Mouse (Mus musculus) frontal cortex, postnatal 14 days (tissue): ENCODE measurements around the gene Slc22a3.
A peak's percentile ranks its signal among the peaks of the same experiment; 100 is the strongest.

Experiments
- DNase-seq, 2 experiments: peaks; one replicate each; pipeline ENCODE4 v3.0.0; 2022; ENCODE audit warnings: low spot score in 2 of 2

Slc22a3 gene

GRCm38 (mm10) chr17:12507654-12508204, at the start of gene Slc22a3:
Gene Slc22a3 (minus strand): TSS chr17:12507704.
- no peak for DNase-seq

- peak in 1 of 2 experiments; percentile 44 for DNase-seq
These were observed 27.0 kb upstream of the Slc22a3 start for GRCm38 (mm10) chr17:12534353-12535145.

- DNase-seq = peak in 1 of 2 experiments; percentile 36
These were observed 24.6 kb upstream of the Slc22a3 start for GRCm38 (mm10) chr17:12532115-12532514.

GRCm38 (mm10) chr17:12530081-12530480, 22.6 kb upstream of the Slc22a3 start:
- DNase-seq = no peak

- DNase-seq = no peak
These were observed 22.0 kb upstream of the Slc22a3 start for GRCm38 (mm10) chr17:12529384-12529985.

- DNase-seq = no peak
These were observed 11.6 kb upstream of the Slc22a3 start for GRCm38 (mm10) chr17:12519089-12519488.

GRCm38 (mm10) chr17:12518194-12518593, 10.7 kb upstream of the Slc22a3 start:
- DNase-seq = no peak

- DNase-seq = no peak
These were observed 6.5 kb upstream of the Slc22a3 start for GRCm38 (mm10) chr17:12513997-12514396.

GRCm38 (mm10) chr17:12513107-12513923, 5.8 kb upstream of the Slc22a3 start:
- no peak for DNase-seq

GRCm38 (mm10) chr17:12511193-12511592, 3.7 kb upstream of the Slc22a3 start:
- no peak for DNase-seq

GRCm38 (mm10) chr17:12508376-12508775, 872 bp upstream of the Slc22a3 start:
- DNase-seq = no peak

- DNase-seq = no peak
These were observed 471 bp downstream of the Slc22a3 start for GRCm38 (mm10) chr17:12506903-12507563.

- DNase-seq = no peak
These were observed 1.8 kb downstream of the Slc22a3 start for GRCm38 (mm10) chr17:12505708-12506107.

GRCm38 (mm10) chr17:12499426-12499825, 8.1 kb downstream of the Slc22a3 start:
- no peak for DNase-seq

- DNase-seq = no peak
These were observed 11.9 kb downstream of the Slc22a3 start for GRCm38 (mm10) chr17:12495558-12495957.

GRCm38 (mm10) chr17:12491591-12491990, 15.9 kb downstream of the Slc22a3 start:
- no peak for DNase-seq

- DNase-seq = no peak
These were observed 17.6 kb downstream of the Slc22a3 start for GRCm38 (mm10) chr17:12489888-12490287.

- no peak for DNase-seq
These were observed 21.8 kb downstream of the Slc22a3 start for GRCm38 (mm10) chr17:12485657-12486056.

GRCm38 (mm10) chr17:12479416-12479815, 28.1 kb downstream of the Slc22a3 start:
- DNase-seq = no peak

- DNase-seq = no peak
These were observed 32.9 kb downstream of the Slc22a3 start for GRCm38 (mm10) chr17:12474509-12475083.

GRCm38 (mm10) chr17:12472547-12472946, 35.0 kb downstream of the Slc22a3 start:
- no peak for DNase-seq
